Mouse (Mus musculus): Measurements from ENCODE around the gene Babam2. TPM values are rescaled to one million over a fixed set of nuclear protein-coding genes. Genes with fewer than 3 reads are reported as not detected.

Babam2 gene
- total RNA-seq, 2 experiments from 2014 or later = 30.2 TPM

GRCm38 (mm10) chr5:31807312-31807711 is 109.8 kb downstream of the Babam2 start:
- TF ChIP-seq CTCF (IDR thresholded peaks at IDR 0.05) = no peak
- no peak overlapping the region for H3K27ac ChIP-seq
- no peak for DNase-seq
- no peak overlapping the region for H3K4me3 ChIP-seq
- intact Hi-C loops (cut with DNase I) = no loop called here

- H3K27ac ChIP-seq = no peak overlapping the region
- no peak overlapping the region for H3K4me3 ChIP-seq
- intact Hi-C loops (cut with DNase I) = no loop called here
- peak; percentile 21 for DNase-seq
- TF ChIP-seq CTCF (IDR thresholded peaks at IDR 0.05) = no peak
Measured at GRCm38 (mm10) chr5:31808271-31808670, 110.8 kb downstream of the Babam2 start.

GRCm38 (mm10) chr5:31810796-31811662 is 113.5 kb downstream of the Babam2 start:
- no peak for TF ChIP-seq CTCF (IDR thresholded peaks at IDR 0.05)
- intact Hi-C loops (cut with DNase I) = no loop called here
- no peak for DNase-seq
- Histone ChIP-seq H3K27ac (no peak overlapping the region), H3K4me3 (no peak overlapping the region)

GRCm38 (mm10) chr5:31811663-31812001 is 114.1 kb downstream of the Babam2 start:
- no peak for DNase-seq
- no peak overlapping the region for H3K4me3 ChIP-seq
- TF ChIP-seq CTCF (IDR thresholded peaks at IDR 0.05) = no peak
- no peak overlapping the region for H3K27ac ChIP-seq
- intact Hi-C loops (cut with DNase I) = no loop called here

GRCm38 (mm10) chr5:31813156-31813675 is 115.7 kb downstream of the Babam2 start:
- intact Hi-C loops (cut with DNase I) = no loop called here
- TF ChIP-seq CTCF (IDR thresholded peaks at IDR 0.05) = no peak
- H3K4me3 ChIP-seq = no peak overlapping the region
- peak; percentile 47 for DNase-seq
- H3K27ac ChIP-seq = no peak overlapping the region

GRCm38 (mm10) chr5:31814068-31814467 is 116.6 kb downstream of the Babam2 start:
- intact Hi-C loops (cut with DNase I) = no loop called here
- H3K4me3 ChIP-seq = no peak overlapping the region
- no peak overlapping the region for H3K27ac ChIP-seq
- no peak for DNase-seq
- TF ChIP-seq CTCF (IDR thresholded peaks at IDR 0.05) = no peak

- intact Hi-C loops (cut with DNase I) = no loop called here
- no peak for TF ChIP-seq CTCF (IDR thresholded peaks at IDR 0.05)
Measured at GRCm38 (mm10) chr5:31815129-31815528, 117.6 kb downstream of the Babam2 start.

GRCm38 (mm10) chr5:31816082-31816481 is 118.6 kb downstream of the Babam2 start:
- no peak overlapping the region for H3K4me3 ChIP-seq
- DNase-seq = no peak
- H3K27ac ChIP-seq = no peak overlapping the region
- TF ChIP-seq CTCF (IDR thresholded peaks at IDR 0.05) = no peak
- intact Hi-C loops (cut with DNase I) = no loop called here

More at GRCm38 (mm10) chr5:31815129-31815528, 117.6 kb downstream of the Babam2 start:
- Histone ChIP-seq H3K4me3 (no peak overlapping the region), H3K27ac (no peak overlapping the region)
- no peak for DNase-seq

GRCm38 (mm10) chr5:31820801-31821200 is 123.3 kb downstream of the Babam2 start:
- H3K27ac ChIP-seq = no peak overlapping the region
- no peak for TF ChIP-seq CTCF (IDR thresholded peaks at IDR 0.05)
- intact Hi-C loops (cut with DNase I) = loop anchor here (5.0 kb wide), 1 partner anchor 34 kb away; no protein-coding TSS in a partner anchor
- no peak for DNase-seq
- H3K4me3 ChIP-seq = no peak overlapping the region

- Histone ChIP-seq H3K27ac (no peak overlapping the region), H3K4me3 (no peak overlapping the region)
- intact Hi-C loops (cut with DNase I) = loop anchor here (5.0 kb wide), 1 partner anchor 34 kb away; no protein-coding TSS in a partner anchor
- no peak for TF ChIP-seq CTCF (IDR thresholded peaks at IDR 0.05)
- no peak for DNase-seq
Measured at GRCm38 (mm10) chr5:31821204-31821603, 123.7 kb downstream of the Babam2 start.

- TF ChIP-seq CTCF (IDR thresholded peaks at IDR 0.05) = no peak
- H3K27ac ChIP-seq = no peak overlapping the region
- no peak for DNase-seq
- no peak overlapping the region for H3K4me3 ChIP-seq
- intact Hi-C loops (cut with DNase I) = loop anchor here (1.0 to 5.0 kb wide), 2 partner anchors 24 to 36 kb away; no protein-coding TSS in a partner anchor
Measured at GRCm38 (mm10) chr5:31823673-31824072, 126.2 kb downstream of the Babam2 start.

GRCm38 (mm10) chr5:31824126-31824525 is 126.6 kb downstream of the Babam2 start:
- no peak for TF ChIP-seq CTCF (IDR thresholded peaks at IDR 0.05)
- intact Hi-C loops (cut with DNase I) = loop anchor here (1.0 to 5.0 kb wide), 2 partner anchors 25 to 37 kb away; no protein-coding TSS in a partner anchor
- Histone ChIP-seq H3K4me3 (no peak overlapping the region), H3K27ac (no peak overlapping the region)
- no peak for DNase-seq

GRCm38 (mm10) chr5:31827304-31827703 is 129.8 kb downstream of the Babam2 start:
- H3K27ac ChIP-seq = no peak overlapping the region
- no peak for DNase-seq
- no peak for TF ChIP-seq CTCF (IDR thresholded peaks at IDR 0.05)
- intact Hi-C loops (cut with DNase I) = no loop called here
- H3K4me3 ChIP-seq = no peak overlapping the region

Measured in gastrocnemius, adult 2 months (tissue).